Mouse (Mus musculus) liver, embryonic 12.5 days (tissue): ENCODE results near the gene Dnaic2. TPM values are rescaled to one million over a fixed set of nuclear protein-coding genes. Genes with fewer than 3 reads are reported as not detected.

ENCODE experiments used
- ATAC-seq: fragments of 200-750 bp; cut with Nextera tagmentation; 2 replicates; pipeline ENCODE4 v1.8.0; 2017; ENCODE audit warnings: moderate number of reproducible peaks, mild to moderate bottlenecking, moderate library complexity
- H3K27ac ChIP-seq: fragments of 300-500 bp; sonication (generic); 2 replicates; pipeline ENCODE4 v1.5.1; 2016; ENCODE audit warnings: mild to moderate bottlenecking
- H3K27me3 ChIP-seq: fragments of 300-500 bp; sonication (generic); replicated peaks from 2 replicates; pipeline ENCODE4 v1.6.1; 2016; ENCODE audit warnings: mild to moderate bottlenecking, moderate library complexity
- H3K36me3 ChIP-seq: fragments of 300-500 bp; sonication (generic); 2 replicates; pipeline ENCODE4 v1.6.1; 2016; ENCODE audit warnings: mild to moderate bottlenecking, moderate library complexity
- H3K4me1 ChIP-seq: fragments of 300-500 bp; sonication (generic); 2 replicates; pipeline ENCODE4 v1.6.1; 2016
- H3K4me2 ChIP-seq: fragments of 300-500 bp; sonication (generic); 2 replicates; pipeline ENCODE4 v1.6.1; 2016; ENCODE audit warnings: mild to moderate bottlenecking, moderate library complexity
- H3K4me3 ChIP-seq: fragments of 300-500 bp; sonication (generic); 2 replicates; pipeline ENCODE4 v1.5.1; 2016; ENCODE audit warnings: mild to moderate bottlenecking, moderate library complexity
- H3K9ac ChIP-seq: fragments of 300-500 bp; sonication (generic); 2 replicates; pipeline ENCODE4 v1.6.1; 2016; ENCODE audit warnings: mild to moderate bottlenecking, moderate library complexity
- H3K9me3 ChIP-seq: fragments of 300-500 bp; sonication (generic); replicated peaks from 2 replicates; pipeline ENCODE4 v1.6.1; 2016; ENCODE audit warnings: mild to moderate bottlenecking, moderate library complexity
- WGBS: fragments of 180-500 bp; shearing (Covaris S2); methylation state at CpG from one replicate; pipeline ENCODE4 v1.1.7; 2016; ENCODE audit not compliant: insufficient replicate concordance; 5-methylcytosine and 5-hydroxymethylcytosine counted together
- polyA plus RNA-seq: library from polyadenylated mRNA; unstranded; fragments of >200 nt; fragmentation: Nextera tagmentation; extraction: Ambion mirVana; gene quantifications from 2 replicates; pipeline ENCODE4 v1.2.1, GENCODE M21; 2016

Dnaic2 gene
- polyA plus RNA-seq, 1 experiment from 2014 or later, result 0.05 TPM

- Histone ChIP-seq H3K4me2 (no peak overlapping the region), H3K27ac (no peak overlapping the region), H3K36me3 (peaks cover 7% of the 10 kb centered on the region; the same call in 1 of the 2 replicates), H3K4me1 (peaks cover 43% of the 10 kb centered on the region), H3K9ac (no peak overlapping the region), H3K27me3 (no peaks in the 10 kb centered on the region), H3K9me3 (no peaks in the 10 kb centered on the region), H3K4me3 (no peak overlapping the region)
- 58% methylated on average over 10 of the region's 10 CpGs for WGBS
- no peak for ATAC-seq
These were observed 39.5 kb upstream of the Dnaic2 start for GRCm38 (mm10) chr11:114687574-114688188.

- no peak for ATAC-seq
- WGBS, result 80% methylated on average over 3 of the region's 3 CpGs
- Histone ChIP-seq H3K4me3 (no peak overlapping the region), H3K4me2 (no peak overlapping the region), H3K4me1 (peaks cover 32% of the 10 kb centered on the region), H3K9ac (no peak overlapping the region), H3K27ac (no peak overlapping the region), H3K9me3 (no peaks in the 10 kb centered on the region), H3K27me3 (no peaks in the 10 kb centered on the region), H3K36me3 (peaks cover 7% of the 10 kb centered on the region; the same call in 1 of the 2 replicates)
These were observed 38.5 kb upstream of the Dnaic2 start for GRCm38 (mm10) chr11:114688729-114689128.

- ATAC-seq, result no peak
- Histone ChIP-seq H3K4me2 (no peak overlapping the region), H3K27me3 (no peaks in the 10 kb centered on the region), H3K36me3 (peaks cover 7% of the 10 kb centered on the region; the same call in 1 of the 2 replicates), H3K4me3 (no peak overlapping the region), H3K4me1 (peaks cover 18% of the 10 kb centered on the region), H3K27ac (no peak overlapping the region), H3K9me3 (no peaks in the 10 kb centered on the region), H3K9ac (no peak overlapping the region)
- 85% methylated on average over 15 of the region's 15 CpGs for WGBS
These were observed 37.0 kb upstream of the Dnaic2 start for GRCm38 (mm10) chr11:114690192-114690591.

- Histone ChIP-seq H3K4me2 (no peak overlapping the region), H3K4me1 (peaks cover 10% of the 10 kb centered on the region), H3K27me3 (no peaks in the 10 kb centered on the region), H3K27ac (no peak overlapping the region), H3K4me3 (no peak overlapping the region), H3K36me3 (peaks cover 10% of the 10 kb centered on the region; the same call in 1 of the 2 replicates), H3K9me3 (no peaks in the 10 kb centered on the region), H3K9ac (no peak overlapping the region)
- 42% methylated on average over 6 of the region's 6 CpGs for WGBS
- ATAC-seq, result no peak
These were observed 35.6 kb upstream of the Dnaic2 start for GRCm38 (mm10) chr11:114691454-114692182.

- WGBS, result 60% methylated on average over 7 of the region's 7 CpGs
These were observed 34.6 kb upstream of the Dnaic2 start for GRCm38 (mm10) chr11:114692601-114693000.

GRCm38 (mm10) chr11:114693456-114693855 is 33.8 kb upstream of the Dnaic2 start:
- no peak for ATAC-seq
- H3K4me1 ChIP-seq, result peaks cover 10% of the 10 kb centered on the region
- H3K9me3 ChIP-seq, result no peaks in the 10 kb centered on the region
- no peak overlapping the region for H3K27ac ChIP-seq
- H3K4me2 ChIP-seq, result no peak overlapping the region
- 71% methylated on average over 6 of the region's 6 CpGs for WGBS
- H3K27me3 ChIP-seq, result no peaks in the 10 kb centered on the region
- H3K9ac ChIP-seq, result no peak overlapping the region
- H3K4me3 ChIP-seq, result no peak overlapping the region
- H3K36me3 ChIP-seq, result peaks cover 15% of the 10 kb centered on the region; the same call in 1 of the 2 replicates

More at GRCm38 (mm10) chr11:114692601-114693000, 34.6 kb upstream of the Dnaic2 start:
- Histone ChIP-seq H3K9ac (no peak overlapping the region), H3K27me3 (no peaks in the 10 kb centered on the region), H3K4me1 (peaks cover 10% of the 10 kb centered on the region), H3K36me3 (peaks cover 15% of the 10 kb centered on the region; the same call in 1 of the 2 replicates), H3K9me3 (no peaks in the 10 kb centered on the region), H3K4me2 (no peak overlapping the region), H3K4me3 (no peak overlapping the region), H3K27ac (no peak overlapping the region)
- no peak for ATAC-seq

GRCm38 (mm10) chr11:114694451-114694850 is 32.8 kb upstream of the Dnaic2 start:
- H3K4me3 ChIP-seq, result no peak overlapping the region
- H3K27ac ChIP-seq, result no peak overlapping the region
- ATAC-seq, result no peak
- no peaks in the 10 kb centered on the region for H3K27me3 ChIP-seq
- H3K4me1 ChIP-seq, result peaks cover 10% of the 10 kb centered on the region
- H3K9me3 ChIP-seq, result no peaks in the 10 kb centered on the region
- no peak overlapping the region for H3K9ac ChIP-seq
- H3K36me3 ChIP-seq, result peaks cover 15% of the 10 kb centered on the region; the same call in 1 of the 2 replicates
- WGBS, result 65% methylated on average over 2 of the region's 2 CpGs
- H3K4me2 ChIP-seq, result no peak overlapping the region

- Histone ChIP-seq H3K4me1 (no peaks in the 10 kb centered on the region), H3K36me3 (peaks cover 8% of the 10 kb centered on the region; the same call in 1 of the 2 replicates), H3K27ac (no peak overlapping the region), H3K27me3 (no peaks in the 10 kb centered on the region), H3K9ac (no peak overlapping the region), H3K9me3 (no peaks in the 10 kb centered on the region), H3K4me3 (no peak overlapping the region), H3K4me2 (no peak overlapping the region)
- WGBS, result 77% methylated on average over 7 of the region's 7 CpGs
- no peak for ATAC-seq
These were observed 28.7 kb upstream of the Dnaic2 start for GRCm38 (mm10) chr11:114698496-114698895.

- no peak for ATAC-seq
- 67% methylated on average over 12 of the region's 12 CpGs for WGBS
These were observed 27.7 kb upstream of the Dnaic2 start for GRCm38 (mm10) chr11:114699511-114699910.

GRCm38 (mm10) chr11:114702311-114702995 is 24.8 kb upstream of the Dnaic2 start:
- ATAC-seq, result no peak
- WGBS, result 77% methylated on average over 15 of the region's 15 CpGs

More at GRCm38 (mm10) chr11:114699511-114699910, 27.7 kb upstream of the Dnaic2 start:
- Histone ChIP-seq H3K4me1 (no peaks in the 10 kb centered on the region), H3K4me2 (no peak overlapping the region), H3K9me3 (no peaks in the 10 kb centered on the region), H3K4me3 (no peak overlapping the region), H3K27ac (no peak overlapping the region), H3K27me3 (no peaks in the 10 kb centered on the region), H3K9ac (no peak overlapping the region), H3K36me3 (peaks cover 8% of the 10 kb centered on the region; the same call in 1 of the 2 replicates)

GRCm38 (mm10) chr11:114702996-114703361 is 24.2 kb upstream of the Dnaic2 start:
- WGBS, result 72% methylated on average over 6 of the region's 6 CpGs
- H3K27ac ChIP-seq, result no peak overlapping the region
- ATAC-seq, result no peak
- no peaks in the 10 kb centered on the region for H3K4me1 ChIP-seq
- H3K27me3 ChIP-seq, result no peaks in the 10 kb centered on the region
- no peak overlapping the region for H3K9ac ChIP-seq
- no peak overlapping the region for H3K4me2 ChIP-seq
- no peaks in the 10 kb centered on the region for H3K9me3 ChIP-seq
- no peaks in the 10 kb centered on the region for H3K36me3 ChIP-seq
- H3K4me3 ChIP-seq, result no peak overlapping the region

More at GRCm38 (mm10) chr11:114702311-114702995, 24.8 kb upstream of the Dnaic2 start:
- no peaks in the 10 kb centered on the region for H3K9me3 ChIP-seq
- no peak overlapping the region for H3K4me2 ChIP-seq
- no peak overlapping the region for H3K27ac ChIP-seq
- no peaks in the 10 kb centered on the region for H3K4me1 ChIP-seq
- H3K27me3 ChIP-seq, result no peaks in the 10 kb centered on the region
- no peak overlapping the region; the same call in 1 of the 2 replicates for H3K9ac ChIP-seq
- no peak overlapping the region for H3K4me3 ChIP-seq
- H3K36me3 ChIP-seq, result no peaks in the 10 kb centered on the region
